Mouse (Mus musculus): Measurements from ENCODE around the gene Pprc1. TPM values are rescaled to one million over a fixed set of nuclear protein-coding genes. Genes with fewer than 3 reads are reported as not detected.
A peak's percentile ranks its signal among the peaks of the same experiment; 100 is the strongest.

The Pprc1 gene
- polyA plus RNA-seq, 1 experiment from 2014 or later = 22.2 TPM

DNA sequence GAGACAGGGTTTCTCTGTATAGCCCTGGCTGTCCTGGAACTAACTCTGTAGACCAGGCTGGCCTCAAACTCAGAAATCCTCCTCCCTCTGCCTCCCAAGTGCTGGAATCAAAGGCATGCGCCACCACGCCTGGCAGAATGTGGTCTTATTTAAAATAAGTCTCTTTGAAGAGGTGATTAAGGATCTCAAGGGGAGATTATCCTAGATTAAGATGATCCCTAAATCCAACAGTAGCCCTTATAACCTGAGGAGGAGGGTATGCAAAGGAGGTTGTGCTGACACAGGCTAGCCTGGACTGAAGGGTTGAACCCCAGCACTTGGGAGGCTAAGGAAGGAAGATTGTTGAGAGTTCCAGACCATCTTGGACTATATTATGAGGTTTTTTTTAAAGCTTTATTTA lies 28.7 kb upstream of the Pprc1 start:
- no peaks in the 10 kb centered on the region for H3K27me3 ChIP-seq
- WGBS = 83% methylated on average over 2 of the region's 2 CpGs
- ATAC-seq (ENCODE audit: low FRiP score) = no peak

DNA sequence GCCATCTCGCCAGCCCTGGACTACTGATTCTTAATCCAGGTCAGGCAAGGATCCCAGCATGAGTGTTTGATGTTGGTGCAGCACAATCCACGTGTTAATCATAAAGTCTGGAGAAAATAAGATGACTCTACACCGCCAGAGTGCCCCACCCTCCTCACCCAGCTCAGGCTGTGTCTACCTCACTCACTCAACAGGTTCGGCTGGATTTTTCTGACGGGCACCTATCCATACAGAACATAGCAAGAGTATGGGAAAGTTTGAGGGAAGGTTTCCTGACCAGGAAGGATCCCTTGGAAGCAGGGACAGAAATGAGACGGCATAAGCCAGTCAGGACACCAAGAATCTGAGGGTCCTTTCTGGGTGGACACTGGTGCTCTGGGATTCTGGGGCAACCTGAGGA lies 19.7 kb upstream of the Pprc1 start:
- no peak overlapping the region for H3K27ac ChIP-seq
- no peak overlapping the region for H3K4me2 ChIP-seq
- 84% methylated on average over 6 of the region's 6 CpGs for WGBS
- no peak overlapping the region for H3K4me3 ChIP-seq
- H3K36me3 ChIP-seq = peaks cover 6% of the 10 kb centered on the region
- H3K9me3 ChIP-seq = 0 out of 2 replicates have a peak, but pooled peaks cover 4% of the 10 kb centered on the region
- no peak for ATAC-seq (ENCODE audit: low FRiP score)
- no peaks in the 10 kb centered on the region for H3K27me3 ChIP-seq
- H3K9ac ChIP-seq = no peak overlapping the region
- peaks cover 4% of the 10 kb centered on the region; the same call in 1 of the 2 replicates for H3K4me1 ChIP-seq (replicated peaks)

More for the DNA sequence above, 28.7 kb upstream of the Pprc1 start:
- no peaks in the 10 kb centered on the region for H3K36me3 ChIP-seq
- H3K4me2 ChIP-seq = no peak overlapping the region
- no peaks in the 10 kb centered on the region for H3K4me1 ChIP-seq (replicated peaks)
- 0 out of 2 replicates have a peak, but pooled peaks cover under 1% of the 10 kb centered on the region for H3K9me3 ChIP-seq
- no peak overlapping the region for H3K4me3 ChIP-seq
- H3K9ac ChIP-seq = no peak overlapping the region
- H3K27ac ChIP-seq = no peak overlapping the region

DNA sequence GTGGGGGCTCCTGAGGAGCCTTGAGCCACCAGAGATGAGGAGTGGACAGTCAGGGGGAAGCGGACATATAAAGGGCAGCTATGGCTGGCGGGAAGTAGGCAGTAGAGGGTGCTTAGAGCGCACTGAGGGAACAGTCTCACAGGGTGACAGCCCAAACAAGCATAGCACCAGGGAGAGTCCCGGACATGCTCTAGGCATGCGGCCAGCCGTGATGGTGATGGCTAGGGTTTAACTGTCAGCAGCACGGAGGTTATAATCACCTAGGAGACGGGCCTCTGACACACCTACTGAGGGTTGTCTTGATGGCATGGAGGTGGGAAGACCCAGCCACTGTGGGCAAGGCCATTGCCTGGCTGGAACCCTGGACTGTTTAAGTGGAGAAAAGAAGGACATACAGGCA lies 18.1 kb upstream of the Pprc1 start:
- WGBS = 72% methylated on average over 8 of the region's 8 CpGs
- Histone ChIP-seq H3K9ac (no peak overlapping the region), H3K4me2 (no peak overlapping the region), H3K9me3 (0 out of 2 replicates have a peak, but pooled peaks cover 4% of the 10 kb centered on the region), H3K36me3 (peaks cover 18% of the 10 kb centered on the region), H3K4me3 (no peak overlapping the region), H3K4me1 (replicated peaks) (peaks cover 4% of the 10 kb centered on the region; the same call in 1 of the 2 replicates), H3K27ac (no peak overlapping the region), H3K27me3 (no peaks in the 10 kb centered on the region)
- ATAC-seq (ENCODE audit: low FRiP score) = no peak

DNA sequence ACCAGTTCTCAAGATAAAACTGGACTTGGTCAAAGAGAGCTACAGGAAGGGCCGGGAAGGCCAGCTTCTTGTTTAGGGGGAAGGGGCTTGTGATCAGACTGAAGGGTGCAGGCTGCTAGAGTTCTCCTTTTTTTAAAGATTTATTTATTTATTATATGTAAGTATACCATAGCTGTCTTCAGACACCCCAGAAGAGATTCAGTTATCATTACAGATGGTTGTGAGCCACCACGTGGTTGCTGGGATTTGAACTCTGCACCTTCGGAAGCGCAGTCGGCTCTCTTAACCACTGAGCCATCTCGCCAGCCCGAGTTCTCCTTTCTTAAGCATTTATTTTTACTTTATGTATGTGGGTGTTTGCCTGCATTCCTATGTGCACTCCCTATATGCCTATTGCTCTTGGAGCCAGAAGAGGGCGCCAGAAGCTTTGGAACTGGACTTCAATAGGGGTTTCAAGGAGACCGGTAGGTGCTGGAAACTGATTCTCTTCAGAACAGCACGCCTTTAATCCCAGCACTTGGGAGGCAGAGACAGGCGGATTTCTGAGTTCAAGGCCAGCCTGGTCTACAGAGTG lies 15.9 kb upstream of the Pprc1 start:
- Histone ChIP-seq H3K36me3 (peaks cover 41% of the 10 kb centered on the region), H3K4me2 (no peak overlapping the region), H3K4me1 (replicated peaks) (peaks cover 4% of the 10 kb centered on the region; the same call in 1 of the 2 replicates), H3K27ac (no peak overlapping the region), H3K4me3 (no peak overlapping the region), H3K27me3 (no peaks in the 10 kb centered on the region), H3K9me3 (0 out of 2 replicates have a peak, but pooled peaks cover 4% of the 10 kb centered on the region), H3K9ac (no peak overlapping the region)
- ATAC-seq (ENCODE audit: low FRiP score) = no peak
- WGBS = 74% methylated on average over 11 of the region's 11 CpGs

DNA sequence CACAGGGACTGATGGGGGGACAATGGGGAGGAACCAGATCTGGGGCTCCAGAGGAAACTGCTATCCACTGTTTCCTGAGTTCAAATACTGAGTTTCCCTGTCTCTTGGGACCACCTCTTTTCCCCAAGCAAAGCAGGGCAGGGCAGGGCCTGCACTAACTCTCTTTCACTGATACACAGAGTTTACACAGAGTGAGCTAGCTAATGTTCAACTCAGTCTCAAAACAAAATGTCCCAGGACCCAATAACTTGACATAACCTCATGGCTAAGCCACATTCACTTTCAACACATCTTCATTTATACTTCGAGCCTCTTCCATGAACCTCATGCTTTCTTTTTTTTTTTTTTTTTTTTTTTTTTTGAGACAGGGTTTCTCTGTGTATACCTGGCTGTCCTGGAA lies 15.0 kb upstream of the Pprc1 start:
- ATAC-seq (ENCODE audit: low FRiP score) = no peak
- Histone ChIP-seq H3K27ac (no peak overlapping the region), H3K9me3 (0 out of 2 replicates have a peak, but pooled peaks cover 4% of the 10 kb centered on the region), H3K9ac (no peak overlapping the region), H3K4me3 (no peak overlapping the region), H3K36me3 (peaks cover 49% of the 10 kb centered on the region), H3K4me1 (replicated peaks) (peaks cover 4% of the 10 kb centered on the region; the same call in 1 of the 2 replicates), H3K4me2 (no peak overlapping the region), H3K27me3 (no peaks in the 10 kb centered on the region)
- whole genome bisulfite sequencing = 96% methylated on average over 1 of the region's 1 CpGs

DNA sequence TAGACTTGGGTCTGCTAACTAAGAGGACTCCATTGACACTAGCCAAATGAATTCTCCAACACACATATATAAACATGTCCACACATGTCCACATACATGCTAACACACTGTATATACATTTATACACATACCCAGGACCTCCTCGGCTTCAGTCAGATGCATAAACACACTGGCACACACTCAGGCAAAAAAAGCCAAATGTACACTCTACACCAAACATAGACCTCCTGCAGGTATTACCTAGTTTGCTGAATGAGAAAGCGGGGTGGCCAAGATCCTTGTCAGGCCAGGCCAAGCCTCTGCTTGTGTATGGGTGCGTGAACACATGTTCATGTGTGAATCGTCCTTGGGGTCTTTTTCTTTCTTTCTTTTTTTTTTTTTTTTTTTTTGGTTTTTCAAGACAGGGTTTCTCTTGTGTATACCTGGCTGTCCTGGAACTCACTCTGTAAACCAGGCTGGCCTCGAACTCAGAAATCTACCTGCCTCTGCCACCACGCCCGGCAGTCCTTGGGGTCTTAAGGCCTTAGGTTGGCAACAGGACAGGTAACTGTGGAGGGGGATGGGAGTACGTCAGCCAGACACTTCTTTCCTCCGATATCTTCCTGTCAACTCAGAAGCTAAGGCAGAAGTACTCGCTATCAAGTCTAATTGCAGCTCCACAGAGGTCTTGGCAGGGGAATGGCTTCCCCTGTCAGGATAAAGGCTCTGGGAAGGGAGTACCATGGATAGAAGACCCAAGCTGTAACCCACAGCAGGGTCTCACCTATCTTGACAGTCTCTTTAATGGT lies 14.3 kb upstream of the Pprc1 start:
- H3K27me3 ChIP-seq = no peaks in the 10 kb centered on the region
- no peak for ATAC-seq (ENCODE audit: low FRiP score)
- H3K9me3 ChIP-seq = 0 out of 2 replicates have a peak, but pooled peaks cover 4% of the 10 kb centered on the region
- H3K9ac ChIP-seq = no peak overlapping the region
- H3K4me3 ChIP-seq = no peak overlapping the region
- no peak overlapping the region for H3K4me2 ChIP-seq
- peaks cover 57% of the 10 kb centered on the region for H3K36me3 ChIP-seq
- peak overlapping the region; percentile 1; the same call in 1 of the 2 replicates for H3K27ac ChIP-seq
- 97% methylated on average over 10 of the region's 10 CpGs for WGBS
- H3K4me1 ChIP-seq (replicated peaks) = peaks cover 4% of the 10 kb centered on the region; the same call in 1 of the 2 replicates

DNA sequence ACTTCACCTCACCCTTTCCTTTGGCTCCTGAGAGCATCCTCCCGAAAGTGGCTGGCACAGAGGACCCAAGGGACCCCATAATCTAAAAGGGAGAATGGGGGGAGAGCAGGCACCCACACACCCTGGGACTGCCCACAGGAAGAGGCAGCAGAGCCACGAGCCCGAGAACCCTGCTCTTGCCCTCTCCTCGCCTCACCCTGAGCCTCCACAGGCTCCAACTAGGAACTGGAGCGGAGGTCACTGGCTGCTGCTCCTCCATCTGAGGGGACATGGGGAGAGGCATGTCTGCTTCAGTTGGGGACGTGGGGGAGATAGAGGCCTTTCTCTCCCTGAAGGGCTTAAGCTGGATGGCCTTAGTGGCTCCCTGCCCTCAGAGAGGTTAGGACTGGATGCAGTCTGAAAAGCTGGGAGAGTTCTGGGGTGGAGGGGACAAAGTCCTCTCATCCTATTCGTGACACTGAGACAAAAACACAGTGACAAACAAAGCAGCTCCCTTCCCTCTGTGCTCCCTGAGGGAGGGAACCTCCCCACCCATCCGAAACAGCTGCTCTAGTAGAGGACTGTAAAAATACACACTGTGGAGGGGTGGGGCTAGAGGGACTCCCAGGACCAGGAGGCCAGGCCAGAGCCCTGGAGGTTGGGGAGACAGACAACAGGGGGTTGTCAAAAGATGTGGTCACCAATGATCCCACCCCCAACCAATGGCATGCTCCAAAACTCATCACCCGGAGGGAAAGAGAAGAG lies 12.8 kb upstream of the Pprc1 start:
- WGBS = 68% methylated on average over 9 of the region's 9 CpGs
- Histone ChIP-seq H3K9me3 (0 out of 2 replicates have a peak, but pooled peaks cover 4% of the 10 kb centered on the region), H3K9ac (no peak overlapping the region), H3K27ac (peak overlapping the region; percentile 2; the same call in 1 of the 2 replicates), H3K4me2 (no peak overlapping the region), H3K4me3 (no peak overlapping the region), H3K4me1 (replicated peaks) (peaks cover 13% of the 10 kb centered on the region), H3K27me3 (no peaks in the 10 kb centered on the region), H3K36me3 (peaks cover 67% of the 10 kb centered on the region)
- ATAC-seq (ENCODE audit: low FRiP score) = no peak

DNA sequence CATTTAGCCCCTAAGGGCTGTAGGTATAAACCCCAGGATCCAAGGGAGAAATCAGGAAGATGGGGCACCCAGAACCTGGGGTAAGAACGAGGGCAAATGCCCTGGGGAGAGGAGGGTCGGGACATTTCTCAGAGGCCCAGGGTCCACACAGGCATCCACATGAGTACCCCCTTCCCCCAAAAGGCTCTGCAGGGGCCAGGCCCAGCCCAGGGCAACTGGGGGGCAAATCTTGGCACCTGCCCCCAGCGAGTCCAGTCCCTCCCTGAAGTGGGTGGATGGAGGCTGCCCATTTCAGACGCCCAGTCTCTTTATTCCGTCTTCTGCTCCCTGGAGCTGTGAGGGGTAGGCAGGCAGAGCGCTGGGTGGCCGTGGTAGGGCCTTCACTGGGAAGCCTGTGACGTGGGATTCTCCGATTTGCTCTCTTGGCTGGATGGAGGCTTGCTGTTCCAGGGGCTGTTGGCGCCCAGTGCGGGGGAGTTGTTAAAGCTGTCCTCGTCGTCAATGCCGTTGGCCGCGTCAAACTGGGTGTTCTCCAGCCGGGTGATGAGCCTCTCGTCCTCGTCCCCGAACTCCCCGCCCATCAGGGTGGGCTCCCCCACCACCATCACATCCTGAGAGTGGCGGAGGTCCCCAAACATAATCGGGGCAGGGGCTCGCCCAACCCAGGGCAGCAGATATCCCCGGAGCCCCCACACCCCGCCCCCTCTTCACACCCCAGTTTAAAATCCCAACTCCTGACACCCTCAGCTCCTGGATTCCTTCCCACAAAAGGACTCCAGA lies 11.8 kb upstream of the Pprc1 start:
- Histone ChIP-seq H3K9me3 (0 out of 2 replicates have a peak, but pooled peaks cover 4% of the 10 kb centered on the region), H3K4me1 (replicated peaks) (peaks cover 24% of the 10 kb centered on the region), H3K27ac (peak overlapping the region; percentile 18; the same call in 1 of the 2 replicates), H3K27me3 (no peaks in the 10 kb centered on the region), H3K4me2 (no peak overlapping the region), H3K36me3 (peaks cover 67% of the 10 kb centered on the region), H3K4me3 (no peak overlapping the region), H3K9ac (no peak overlapping the region)
- WGBS = 89% methylated on average over 26 of the region's 26 CpGs
- ATAC-seq (ENCODE audit: low FRiP score) = no peak

DNA sequence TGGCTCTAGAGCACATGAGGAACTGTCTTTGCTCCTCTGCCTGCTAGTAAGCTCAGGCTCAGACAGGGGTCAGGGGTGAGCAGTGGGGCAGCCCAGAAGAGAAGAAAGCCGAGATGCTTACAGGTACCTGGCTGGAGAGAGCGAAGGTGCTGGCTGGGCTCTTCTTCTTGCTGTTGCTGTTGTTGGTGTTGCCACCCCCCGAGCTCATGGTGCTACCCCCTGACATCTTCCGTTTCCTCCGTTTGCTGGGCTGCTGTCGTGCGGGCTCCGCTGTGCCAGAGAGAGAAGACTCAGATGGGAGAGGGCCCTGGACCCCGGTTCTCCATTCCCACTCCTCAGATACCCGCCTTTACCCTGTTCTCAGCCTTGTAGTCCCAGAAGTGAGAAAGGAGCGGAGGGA lies 10.8 kb upstream of the Pprc1 start:
- Histone ChIP-seq H3K27ac (no peak overlapping the region), H3K4me3 (no peak overlapping the region), H3K4me2 (no peak overlapping the region), H3K27me3 (no peaks in the 10 kb centered on the region), H3K9ac (no peak overlapping the region), H3K36me3 (peaks cover 67% of the 10 kb centered on the region), H3K4me1 (replicated peaks) (peaks cover 33% of the 10 kb centered on the region), H3K9me3 (0 out of 2 replicates have a peak, but pooled peaks cover 4% of the 10 kb centered on the region)
- no peak for ATAC-seq (ENCODE audit: low FRiP score)
- WGBS = 98% methylated on average over 11 of the region's 11 CpGs

DNA sequence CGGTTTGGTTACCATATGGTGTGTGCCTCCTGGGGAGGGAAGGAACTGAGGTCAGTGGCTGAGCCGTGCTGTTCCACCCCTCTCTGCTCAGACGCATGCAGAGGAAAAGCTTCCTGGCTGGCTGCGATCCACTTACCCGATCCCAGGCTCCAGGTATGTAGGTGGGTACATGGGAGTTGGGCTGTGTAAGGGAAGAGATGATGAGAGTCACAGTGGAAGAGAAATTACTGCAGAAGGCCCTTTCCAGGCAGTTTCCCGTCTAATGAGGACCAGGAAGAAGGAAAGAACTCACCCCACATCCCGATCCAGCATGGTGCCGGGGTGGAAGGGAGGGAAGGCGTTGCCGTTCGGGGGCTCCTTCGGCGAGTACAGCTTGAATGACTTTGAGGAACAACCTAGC lies 8.7 kb upstream of the Pprc1 start:
- Histone ChIP-seq H3K9me3 (no peaks in the 10 kb centered on the region), H3K36me3 (peaks cover 53% of the 10 kb centered on the region), H3K27me3 (no peaks in the 10 kb centered on the region), H3K27ac (no peak overlapping the region), H3K4me2 (peak overlapping the region; percentile 98), H3K4me3 (peak overlapping the region; percentile 97; the same call in 1 of the 2 replicates), H3K4me1 (replicated peaks) (peaks cover 46% of the 10 kb centered on the region), H3K9ac (0 out of 2 replicates have a peak overlapping the region, but pooled peaks have one; percentile 31)
- ATAC-seq (ENCODE audit: low FRiP score) = no peak
- WGBS = 93% methylated on average over 13 of the region's 13 CpGs

DNA sequence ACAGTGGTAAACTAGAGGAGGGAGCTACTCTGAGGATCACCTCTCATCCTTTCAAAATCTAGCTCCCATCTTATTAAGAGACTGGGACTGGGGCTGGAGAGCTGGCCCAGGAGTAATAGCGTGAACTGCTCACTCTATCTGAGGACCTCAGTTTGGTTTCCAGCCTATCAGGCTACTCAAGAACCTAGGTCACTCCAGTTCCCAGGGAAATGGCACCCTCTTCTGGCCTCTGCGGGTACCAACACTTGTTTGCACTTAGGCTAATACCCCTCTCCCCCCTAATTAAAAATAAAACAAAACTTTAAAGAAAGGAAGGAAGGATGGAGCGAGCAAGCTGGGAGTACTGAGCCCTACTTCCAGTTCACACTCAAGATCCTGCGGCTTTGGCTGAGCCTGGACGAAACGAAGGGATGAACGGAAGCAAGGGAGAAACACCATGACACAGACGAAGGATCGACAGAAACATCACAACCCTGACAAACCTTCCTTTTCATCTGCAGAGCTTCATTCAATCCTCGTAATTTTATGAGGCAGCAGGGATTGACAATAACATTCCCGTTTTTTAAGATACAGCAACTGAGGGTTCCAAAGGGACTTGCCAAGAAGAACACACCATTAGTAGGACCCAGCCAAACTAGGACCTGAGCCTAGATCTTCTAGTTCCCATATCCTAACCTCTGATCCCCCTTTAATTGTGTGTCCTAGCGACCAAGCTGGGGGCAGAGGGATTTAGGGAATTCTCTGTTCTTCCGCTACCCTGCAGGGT lies 8.0 kb upstream of the Pprc1 start:
- Histone ChIP-seq H3K4me3 (peak overlapping the region; percentile 97), H3K27me3 (no peaks in the 10 kb centered on the region), H3K4me1 (replicated peaks) (peaks cover 53% of the 10 kb centered on the region), H3K36me3 (peaks cover 48% of the 10 kb centered on the region), H3K9ac (peak overlapping the region; percentile 99), H3K27ac (peak overlapping the region; percentile 97), H3K4me2 (peak overlapping the region; percentile 98), H3K9me3 (no peaks in the 10 kb centered on the region)
- 77% methylated on average over 13 of the region's 13 CpGs for WGBS
- no peak for ATAC-seq (ENCODE audit: low FRiP score)

Measured in hindbrain, embryonic 13.5 days (tissue).